Mouse (Mus musculus): ENCODE measurements at regions not wholly inside any gene's neighbourhood (a gene's known extent, or its start where the extent isn't known, plus 50 kb on each side); places are given as distances from the start of the nearest gene placed in this dataset.

- peak; percentile 25 for DNase-seq
These were observed 58.9 kb upstream of the Fam92a start for GRCm38 (mm10) chr4:12230731-12231130.
